Mouse (Mus musculus) embryo, embryonic 11.5 days (tissue): ENCODE data around the gene Cltb.
"Not testable (repeated sequence)": the region's sequence is repeated elsewhere in the genome, so short reads cannot be mapped to it uniquely, and the experiment has no call there.

ENCODE experiments used
- DNase-seq: peaks from one replicate; pipeline ENCODE4 v3.0.0-alpha.2; 2012; ENCODE audit warnings: low read depth, low spot score

Gene Cltb

DNA sequence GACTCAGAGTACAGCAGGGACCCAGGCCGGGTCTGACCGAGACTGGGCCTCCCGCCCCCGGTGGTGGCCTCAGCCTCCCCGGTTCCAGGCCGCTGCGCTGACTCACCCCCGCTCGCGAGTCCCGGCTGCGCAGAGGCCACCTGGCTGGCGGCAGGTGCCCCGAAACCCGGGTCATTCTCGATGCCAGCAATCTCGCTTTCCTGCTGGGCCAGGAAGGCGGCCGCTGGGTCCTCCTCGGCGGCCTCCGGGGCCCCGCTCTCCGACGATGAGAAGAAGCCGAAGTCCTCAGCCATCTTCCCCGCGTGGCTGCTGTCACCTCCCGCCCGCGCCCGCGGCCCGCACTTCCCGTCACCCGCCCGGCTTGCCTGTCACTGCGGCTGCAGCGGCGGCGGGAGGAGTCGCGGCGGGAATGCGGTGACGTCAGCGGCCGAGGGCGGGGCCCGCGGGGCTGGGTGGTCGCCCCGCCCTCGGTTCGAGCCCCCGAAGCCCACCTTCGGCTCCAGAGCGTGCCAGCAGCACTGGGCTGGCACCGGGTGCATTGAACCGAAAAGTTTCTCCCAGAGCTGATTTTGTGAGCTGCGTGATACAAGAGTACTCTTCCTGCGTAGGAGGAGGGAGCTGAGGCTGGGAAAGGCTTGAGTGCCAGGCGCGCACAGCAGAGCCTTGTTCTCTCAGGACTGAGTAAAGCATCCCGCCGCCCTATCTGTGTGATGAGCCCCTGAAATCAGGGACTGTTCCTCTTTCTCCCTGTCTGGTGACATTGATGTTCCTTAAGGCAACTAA, at the start of gene Cltb:
Cltb (minus strand) TSS at position 373 of the 783 bp plus-strand sequence.
- peak; percentile 58 for DNase-seq

GRCm38 (mm10) chr13:54660877-54661276, 49.7 kb upstream of the Cltb start:
- no peak for DNase-seq

DNA sequence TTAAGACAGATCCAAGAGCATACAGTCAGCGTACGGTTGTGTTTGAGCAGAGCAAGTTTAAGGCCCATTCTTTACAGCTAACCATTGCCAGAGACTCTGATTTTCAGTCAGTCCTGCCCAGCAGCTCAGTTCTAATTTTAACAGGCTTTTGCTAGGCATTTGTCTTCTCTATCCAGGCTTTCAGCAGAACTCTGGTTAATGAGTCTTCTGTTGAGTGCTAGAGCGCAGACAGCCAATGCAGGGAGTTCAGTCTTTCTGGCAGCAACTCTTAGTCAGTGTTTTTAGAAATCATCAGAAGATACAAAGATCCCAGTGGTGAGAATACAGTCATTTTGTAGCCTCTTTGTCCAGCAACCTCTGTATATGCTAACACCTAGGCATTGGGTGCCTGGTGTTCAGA, 39.3 kb upstream of the Cltb start:
- no peak for DNase-seq

- no peak for DNase-seq
These were observed 23.9 kb upstream of the Cltb start for GRCm38 (mm10) chr13:54635011-54635410.

DNA sequence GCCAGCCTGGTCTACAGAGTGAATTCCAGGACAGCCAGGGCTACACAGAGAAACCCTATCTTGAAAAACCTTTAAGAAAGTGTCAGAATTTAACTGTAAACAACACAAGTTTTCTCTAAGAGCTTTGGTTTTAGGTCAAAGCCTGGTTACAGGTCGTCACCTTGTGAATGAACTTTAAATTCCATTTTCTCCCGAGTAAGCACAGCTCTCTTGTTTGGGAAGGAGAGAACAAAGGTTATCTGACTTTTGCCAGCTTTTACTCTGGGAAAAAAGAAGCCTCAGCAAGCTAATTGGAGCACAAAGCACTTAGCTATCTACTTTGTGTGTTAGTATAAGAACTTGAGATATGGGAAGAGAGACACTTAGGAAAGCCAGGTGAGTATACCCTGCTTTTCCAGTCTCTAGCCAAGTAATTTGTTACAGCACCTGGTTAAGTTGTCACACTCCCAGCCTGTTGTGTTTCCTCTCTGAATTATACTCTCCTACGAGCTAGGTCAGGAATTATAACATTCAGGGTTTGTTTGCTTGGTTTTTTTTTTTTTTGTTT, 21.7 kb upstream of the Cltb start:
- DNase-seq, result no peak

DNA sequence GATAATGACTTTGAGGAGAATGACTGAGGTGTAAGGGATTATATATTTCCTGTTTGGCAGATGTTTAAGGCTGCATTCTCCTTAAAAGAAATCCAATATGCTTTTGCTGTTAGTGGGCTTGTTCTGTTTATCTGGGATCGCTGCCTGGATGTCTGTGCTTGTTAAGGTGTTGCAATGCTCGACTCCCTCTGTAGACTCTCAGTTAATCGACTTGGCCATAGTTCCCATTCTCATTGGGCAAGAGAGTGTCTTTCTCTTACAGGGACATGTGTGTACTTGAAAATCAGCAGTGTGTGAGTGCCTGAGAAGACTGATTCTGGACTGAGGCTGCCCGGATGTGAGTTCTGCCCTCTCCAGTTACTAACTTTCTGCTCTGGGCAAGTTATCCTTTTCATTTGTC, 18.0 kb upstream of the Cltb start:
- DNase-seq, result no peak

- DNase-seq, result no peak
These were observed 10.9 kb upstream of the Cltb start for GRCm38 (mm10) chr13:54621960-54622521.

- DNase-seq, result peak; percentile 97
These were observed 10.2 kb upstream of the Cltb start, which contains the start of gene Faf2 for GRCm38 (mm10) chr13:54621155-54621932. TSS of gene Faf2 (plus strand) at chr13:54621784.

- DNase-seq, result no peak
These were observed 5.9 kb upstream of the Cltb start for GRCm38 (mm10) chr13:54616998-54617397.

- DNase-seq, result no peak
These were observed 5.2 kb upstream of the Cltb start for GRCm38 (mm10) chr13:54616307-54616706.

GRCm38 (mm10) chr13:54613141-54613540, 2.0 kb upstream of the Cltb start:
- DNase-seq, result not testable (repeated sequence)

DNA sequence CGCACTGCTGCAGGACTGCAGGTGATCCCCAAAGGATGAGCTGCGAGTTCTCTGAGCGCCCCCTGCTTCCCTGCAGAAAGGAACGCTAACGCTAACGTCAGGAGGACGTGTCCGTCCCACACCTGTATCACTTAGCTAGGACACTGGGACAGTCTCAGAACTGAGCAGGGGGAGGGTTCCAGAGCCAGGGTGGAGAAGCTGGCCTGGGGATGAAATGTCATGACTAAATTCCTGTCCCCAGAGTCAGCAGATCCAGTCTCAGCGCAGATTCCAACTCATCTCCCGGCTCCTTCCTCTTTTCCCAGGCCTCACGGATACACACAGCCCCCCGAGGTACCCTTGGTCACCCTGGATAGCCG, 552 bp downstream of the Cltb start:
- DNase-seq, result no peak

DNA sequence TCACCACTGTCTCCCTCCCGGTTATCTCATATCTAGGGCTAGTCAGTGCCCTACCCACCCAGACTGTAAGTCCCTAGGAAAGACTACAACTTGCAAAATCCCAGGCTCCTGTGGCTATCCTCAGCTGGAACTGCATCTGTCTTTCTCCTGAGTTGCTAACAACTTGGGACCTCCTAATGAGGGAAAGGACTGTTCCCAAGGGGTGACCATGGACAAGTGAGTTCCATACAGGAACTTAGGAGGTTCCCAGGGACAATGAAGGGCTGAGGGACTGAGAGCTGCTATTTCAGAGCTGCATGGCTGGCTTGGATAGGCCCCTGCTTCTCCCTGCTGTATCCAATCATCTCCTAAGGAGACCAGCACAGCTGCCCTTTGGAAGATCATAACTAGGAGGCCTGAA, 1.8 kb downstream of the Cltb start:
- no peak for DNase-seq

DNA sequence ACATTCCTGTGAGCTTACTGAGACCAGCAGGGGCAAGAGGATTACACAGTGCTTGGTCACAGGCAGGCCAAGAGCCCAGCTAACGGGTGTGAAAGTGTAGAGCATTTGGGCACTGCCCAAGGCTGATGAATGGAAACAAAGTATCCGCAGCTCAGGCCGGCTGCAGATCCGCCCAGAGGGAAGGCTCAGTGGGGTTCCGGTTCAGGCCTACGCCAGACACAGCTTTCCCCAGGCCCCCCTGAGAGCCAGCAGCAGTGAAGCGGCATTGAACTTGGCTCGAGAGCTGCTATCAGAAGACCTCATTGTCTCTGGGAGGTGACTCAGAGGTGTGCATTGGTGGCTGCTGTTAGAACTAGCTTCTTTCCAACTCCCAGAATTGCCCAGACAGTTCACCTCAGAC, 2.5 kb downstream of the Cltb start:
- DNase-seq, result no peak

DNA sequence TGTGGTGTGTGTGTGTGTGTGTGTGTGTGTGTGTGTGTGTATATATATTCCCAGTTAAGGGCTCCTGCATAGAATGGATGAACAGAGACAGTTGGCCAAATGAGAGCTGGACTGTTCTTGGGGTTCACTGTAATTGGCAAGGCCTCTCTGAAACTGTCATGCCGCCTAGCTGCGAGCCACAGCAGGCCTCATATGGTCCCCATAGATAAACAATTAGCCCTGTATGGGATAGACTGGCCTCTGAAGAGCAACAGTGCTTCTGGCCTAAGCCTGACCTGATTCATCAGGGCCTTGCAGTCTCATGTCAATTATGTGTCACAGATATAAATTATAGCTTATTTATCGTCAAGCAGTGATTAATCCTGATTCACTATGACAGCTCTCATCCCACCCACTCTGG, 3.1 kb downstream of the Cltb start:
- DNase-seq, result no peak

DNA sequence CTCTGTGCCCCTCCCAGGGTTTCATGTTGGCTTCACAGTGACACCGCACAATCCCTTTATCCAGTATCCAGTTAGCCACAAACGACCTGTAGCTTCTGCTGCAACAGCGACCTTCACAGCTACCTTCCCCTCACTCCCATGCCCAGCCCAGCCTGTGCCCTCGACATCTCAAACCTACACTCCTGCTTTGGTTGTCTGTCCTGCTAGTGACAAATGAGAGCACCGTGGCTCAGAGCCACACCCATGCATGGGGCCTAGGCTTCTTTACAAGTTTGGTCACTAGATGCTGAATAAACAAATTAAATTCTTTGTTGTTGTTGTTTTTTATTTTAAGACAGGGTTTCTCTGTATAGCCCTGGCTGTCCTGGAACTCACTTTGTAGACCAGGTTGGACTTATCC, 3.9 kb downstream of the Cltb start:
- no peak for DNase-seq

- DNase-seq, result no peak
These were observed 5.7 kb downstream of the Cltb start for GRCm38 (mm10) chr13:54605426-54605825.

DNA sequence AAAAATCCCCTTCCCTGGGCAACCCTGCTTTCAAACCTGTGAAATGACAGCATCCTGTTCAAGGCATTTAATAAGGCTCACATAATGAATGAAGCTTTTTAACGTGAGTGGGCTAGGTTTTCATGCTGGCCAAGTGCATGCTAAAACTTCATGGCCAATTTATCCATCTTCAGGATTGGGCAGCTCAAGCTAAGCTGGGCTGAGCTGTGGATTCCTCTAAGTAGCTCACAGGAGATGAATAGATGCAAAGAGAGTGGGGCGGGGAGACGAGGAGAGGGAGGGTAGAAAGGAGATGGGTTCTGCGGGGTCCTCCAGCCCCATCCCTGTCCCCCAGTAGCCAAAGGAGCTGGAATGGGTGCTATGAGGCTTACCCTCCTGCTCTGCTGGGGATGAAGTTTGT, 6.9 kb downstream of the Cltb start:
- no peak for DNase-seq

DNA sequence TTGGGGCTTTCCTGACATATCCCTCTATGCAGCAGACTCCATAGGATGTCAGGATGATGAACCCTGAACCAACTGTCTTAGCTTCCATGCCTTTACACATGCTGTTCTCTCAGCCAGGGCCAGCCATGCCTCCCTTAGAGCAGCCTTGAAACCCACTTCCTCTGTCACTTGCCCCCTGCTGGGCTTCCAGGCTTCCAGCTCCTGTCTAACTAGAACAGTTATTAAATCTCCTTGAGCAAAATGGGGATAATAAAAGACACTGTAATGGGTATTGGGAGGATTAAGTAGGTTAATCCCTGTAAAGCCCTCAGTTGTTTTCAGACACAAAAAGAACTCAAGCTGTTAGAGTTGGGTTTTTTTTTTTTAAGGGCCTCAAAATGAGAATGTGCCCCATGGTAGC, 7.6 kb downstream of the Cltb start:
- DNase-seq, result no peak

- no peak for DNase-seq
These were observed 8.5 kb downstream of the Cltb start for GRCm38 (mm10) chr13:54602639-54603111.

DNA sequence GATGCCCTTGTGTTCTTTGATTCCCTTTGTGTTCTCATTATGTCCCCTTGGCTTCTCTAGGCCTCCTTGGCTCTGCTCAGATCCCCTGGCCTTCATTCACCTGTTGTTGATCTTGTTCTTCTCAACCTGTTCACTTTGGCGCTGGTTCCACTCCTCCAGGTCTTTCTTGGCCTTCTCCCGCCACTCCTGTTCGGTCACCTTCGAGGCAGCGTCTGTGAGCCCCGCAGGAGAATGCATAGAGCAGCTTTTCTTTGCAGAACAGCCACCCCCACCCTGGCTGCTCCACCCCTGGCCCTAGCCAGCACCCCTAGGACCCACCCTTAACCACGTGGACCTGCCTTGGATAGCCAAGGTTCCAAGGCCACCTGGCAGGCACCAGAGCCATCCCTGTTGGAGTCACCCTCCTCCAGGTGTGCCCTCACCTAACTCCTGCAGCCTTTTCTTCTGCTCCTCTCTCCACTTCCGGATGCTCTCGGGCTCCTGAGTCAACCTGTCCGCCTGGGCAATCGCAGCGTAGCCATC, 12.5 kb downstream of the Cltb start:
- no peak for DNase-seq

GRCm38 (mm10) chr13:54596870-54597269, 14.3 kb downstream of the Cltb start:
- no peak for DNase-seq
